Mouse (Mus musculus) brain, embryonic 14.5 days (tissue): Measurements from ENCODE around the gene Fam162b.

ENCODE experiments used
- CTCF ChIP-seq: fragments of 200-500 bp; IDR thresholded peaks from 2 replicates; pipeline ENCODE4 v1.5.1; 2012; ENCODE audit warnings: inconsistent platforms, mild to moderate bottlenecking, moderate library complexity, borderline replicate concordance; ENCODE audit not compliant: insufficient read depth, insufficient read length; ENCODE audit errors: extremely low read depth
- POLR2A ChIP-seq: fragments of 200-500 bp; IDR thresholded peaks from 2 replicates; pipeline ENCODE4 v1.6.1; 2012; ENCODE audit warnings: mild to moderate bottlenecking, inconsistent platforms, borderline replicate concordance; ENCODE audit not compliant: poor library complexity, insufficient read depth, insufficient read length, severe bottlenecking; ENCODE audit errors: extremely low read depth

DNA sequence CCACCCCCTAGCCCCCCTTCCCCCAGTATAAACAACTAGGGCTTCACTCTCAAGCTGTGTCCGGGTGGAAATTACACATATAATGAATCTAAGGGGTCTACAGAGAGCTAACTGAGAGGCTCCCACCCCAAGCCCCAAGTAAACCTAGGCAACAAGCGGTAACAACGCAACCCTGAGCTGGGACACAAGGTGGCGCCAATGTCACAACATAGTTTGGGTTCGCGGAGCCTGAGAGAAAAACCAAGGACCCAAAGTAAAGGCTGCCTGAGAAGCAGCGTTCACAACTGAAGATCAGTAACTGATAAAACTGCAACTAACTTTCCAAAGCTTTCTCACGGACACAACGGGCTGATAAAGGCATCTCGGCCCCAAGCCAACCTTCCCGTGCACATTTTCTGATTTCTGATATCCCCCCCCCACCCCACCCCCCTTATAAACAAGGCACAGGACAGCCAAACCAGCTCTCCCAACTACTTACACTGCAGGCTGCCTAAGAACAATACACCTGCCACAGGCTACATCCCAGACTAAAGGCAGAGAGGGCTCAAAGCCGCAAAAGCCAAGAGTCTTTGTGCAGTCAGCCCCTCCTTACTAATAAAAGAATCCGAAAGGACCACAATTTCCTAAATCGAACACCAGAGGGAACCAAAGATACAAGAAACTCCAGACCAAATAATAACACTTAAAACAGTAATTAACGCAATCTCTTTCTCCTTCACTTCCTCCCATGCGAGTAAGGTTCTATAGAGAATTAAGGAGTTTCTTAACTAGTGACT lies 36.8 kb downstream of the Fam162b start:
- TF ChIP-seq CTCF (peak; percentile 89), POLR2A (no peak)
